Mouse (Mus musculus) left cerebral cortex, adult 18-20 months (tissue): ENCODE results near the gene Ckm. TPM values are rescaled to one million over a fixed set of nuclear protein-coding genes. Genes with fewer than 3 reads are reported as not detected.

Experiments used
- DNase-seq, 2 experiments: peaks; one replicate each; pipeline ENCODE4 v3.0.0; 2021 to 2022; ENCODE audit warnings: low spot score in 2 of 2, mixed read lengths in 1 of 2
- total RNA-seq, 2 experiments: library from RNA; stranded (reverse); gene quantifications; 2 replicates each; pipeline ENCODE4 v1.2.3; 2021

Gene Ckm
- total RNA-seq, 2 experiments from 2014 or later: 0.19 TPM; not detected in 1

- no peak for DNase-seq
These were observed 20.9 kb upstream of the Ckm start for GRCm38 (mm10) chr7:19383708-19384107.

DNA sequence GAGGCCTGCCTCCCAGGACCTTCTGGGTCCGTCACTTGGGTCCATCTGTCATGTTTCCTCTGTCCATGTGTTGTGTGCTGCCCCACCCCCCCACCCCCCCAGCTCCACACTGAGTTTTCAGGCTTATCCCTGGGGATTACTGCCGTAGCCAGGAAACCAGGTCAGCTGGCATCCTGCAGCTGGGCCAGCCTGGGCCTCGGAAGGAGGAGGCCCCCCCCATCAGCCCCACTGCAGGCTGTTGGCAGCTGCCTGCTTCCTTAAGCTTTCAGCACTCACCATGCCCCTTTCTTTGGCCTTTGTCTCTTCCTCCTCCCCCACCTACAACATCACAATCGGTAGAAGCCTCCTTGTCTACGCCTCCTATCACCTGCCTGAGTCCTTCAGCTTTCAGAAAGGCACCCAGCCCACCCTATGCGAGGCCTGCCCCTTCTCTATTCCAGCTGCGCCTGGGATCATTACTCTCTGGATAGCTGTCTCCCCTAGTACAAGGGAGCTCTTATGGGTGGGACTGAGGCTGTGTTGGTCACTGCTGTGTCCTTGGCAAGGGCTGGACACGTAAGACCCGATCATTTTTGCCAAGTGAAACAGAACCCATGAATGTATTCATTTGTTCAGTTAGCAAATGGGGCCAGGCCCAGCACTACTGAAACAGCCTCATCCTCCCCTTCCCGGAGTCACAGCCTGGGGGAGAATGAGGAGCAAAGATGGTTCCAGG lies 15.7 kb upstream of the Ckm start:
- DNase-seq: no peak

DNA sequence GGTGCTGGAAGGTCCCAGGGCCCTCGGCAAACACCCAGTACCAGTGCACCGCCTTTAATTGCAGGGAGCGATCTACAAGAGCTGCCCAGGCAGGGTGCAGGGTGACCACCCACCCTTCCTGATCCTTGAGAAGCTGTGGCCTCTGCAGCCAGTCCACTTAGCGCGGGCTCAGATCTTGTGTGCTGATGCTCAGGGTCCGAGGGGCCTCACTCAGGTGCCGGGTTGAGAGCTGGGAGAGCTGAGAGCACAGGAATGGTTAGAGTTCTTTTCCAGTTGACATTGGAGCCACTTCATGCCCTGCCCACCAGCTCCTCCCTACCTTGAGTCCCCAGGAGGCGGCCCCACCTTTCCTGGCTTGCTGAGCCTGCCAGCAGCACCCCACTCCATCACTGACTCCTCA lies 10.1 kb upstream of the Ckm start:
- DNase-seq: no peak

- no peak for DNase-seq
These were observed 4.9 kb upstream of the Ckm start for GRCm38 (mm10) chr7:19399496-19400280.

DNA sequence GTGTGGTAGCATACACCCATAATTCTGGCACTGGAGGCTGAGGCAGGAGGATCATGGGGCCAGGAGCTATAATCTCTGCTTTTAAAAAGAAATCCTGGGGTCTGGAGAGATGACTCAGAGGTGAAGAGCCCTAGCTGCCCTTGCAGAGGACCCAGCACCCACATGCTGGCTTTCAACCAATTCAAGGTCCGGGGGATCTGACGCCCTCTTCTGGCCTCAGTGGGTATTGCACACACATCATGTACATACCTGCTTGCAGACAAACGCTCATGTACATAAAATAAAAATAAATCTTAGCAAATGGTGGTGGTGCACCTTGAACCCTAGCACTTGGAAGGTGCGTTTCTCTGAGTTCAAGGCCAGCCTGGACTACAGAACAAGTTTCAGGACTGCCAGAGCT lies 3.6 kb upstream of the Ckm start:
- DNase-seq: no peak

DNA sequence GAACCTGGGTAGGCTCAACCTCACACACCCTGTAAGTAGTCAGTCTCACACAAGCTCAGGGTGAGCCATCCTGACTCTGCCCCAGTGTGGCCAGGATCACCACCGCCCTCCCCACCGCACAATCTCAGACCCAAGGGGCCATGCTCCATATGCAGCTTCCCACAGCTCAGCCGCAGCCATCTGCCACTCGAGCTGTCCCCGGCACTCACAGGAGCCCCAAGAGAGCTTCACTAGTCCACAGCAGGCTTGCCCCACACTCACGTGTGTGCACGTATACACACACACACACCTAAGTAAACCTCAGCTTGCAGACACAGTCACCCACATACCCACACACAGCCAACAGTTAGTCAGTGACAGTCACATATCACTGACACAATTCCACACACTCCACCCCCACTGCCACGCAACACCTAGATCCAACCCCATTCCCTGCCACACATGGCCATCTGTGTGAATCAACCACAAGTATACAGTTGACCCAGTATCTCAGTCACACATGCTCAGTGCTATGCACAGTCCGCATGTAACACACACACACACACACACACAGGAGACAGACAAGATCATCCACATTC lies 2.0 kb upstream of the Ckm start:
- no peak for DNase-seq

- no peak for DNase-seq
These were observed 762 bp upstream of the Ckm start, which contains the start of gene Klc3 for GRCm38 (mm10) chr7:19403731-19404296. Gene Klc3 (minus strand): TSS chr7:19404104.

DNA sequence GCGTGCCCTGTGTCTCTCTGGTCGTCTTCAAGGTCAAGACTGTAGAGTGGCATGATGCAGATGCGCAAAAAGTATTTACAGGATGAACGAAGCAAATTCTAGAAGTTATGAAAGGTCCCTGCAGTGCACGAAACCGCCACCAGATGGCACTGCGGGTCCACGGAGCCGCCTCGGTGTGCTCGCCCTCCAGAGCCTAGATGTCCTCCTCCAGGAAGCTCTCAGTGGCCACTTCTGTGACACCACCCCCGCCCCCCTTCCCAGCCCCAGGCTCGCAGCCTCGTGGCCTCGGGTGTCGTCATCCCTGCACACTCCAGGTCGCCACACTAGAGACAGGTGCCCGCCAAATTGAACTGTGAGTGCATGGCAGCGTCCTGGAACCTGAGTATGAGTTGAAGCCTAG lies 841 bp downstream of the Ckm start:
- peak; percentile 74 to 89 for DNase-seq

GRCm38 (mm10) chr7:19409753-19410152 lies 5.2 kb downstream of the Ckm start:
- no peak for DNase-seq

DNA sequence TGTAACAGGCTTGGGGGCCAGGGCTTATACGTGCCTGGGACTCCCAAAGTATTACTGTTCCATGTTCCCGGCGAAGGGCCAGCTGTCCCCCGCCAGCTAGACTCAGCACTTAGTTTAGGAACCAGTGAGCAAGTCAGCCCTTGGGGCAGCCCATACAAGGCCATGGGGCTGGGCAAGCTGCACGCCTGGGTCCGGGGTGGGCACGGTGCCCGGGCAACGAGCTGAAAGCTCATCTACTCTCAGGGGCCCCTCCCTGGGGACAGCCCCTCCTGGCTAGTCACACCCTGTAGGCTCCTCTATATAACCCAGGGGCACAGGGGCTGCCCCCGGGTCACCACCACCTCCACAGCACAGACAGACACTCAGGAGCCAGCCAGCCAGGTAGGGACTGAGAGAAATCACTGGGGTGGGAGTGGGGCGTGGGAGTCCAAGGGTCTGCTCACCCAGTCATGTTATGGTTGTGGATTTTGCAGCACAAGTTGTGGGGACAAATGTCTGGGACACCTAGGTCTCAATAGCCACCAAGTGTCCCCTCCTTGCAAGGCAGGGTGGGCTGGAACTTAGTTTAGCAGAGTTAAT lies 6.3 kb downstream of the Ckm start:
- DNase-seq: no peak

- no peak for DNase-seq
These were observed 7.2 kb downstream of the Ckm start for GRCm38 (mm10) chr7:19411783-19412182.

DNA sequence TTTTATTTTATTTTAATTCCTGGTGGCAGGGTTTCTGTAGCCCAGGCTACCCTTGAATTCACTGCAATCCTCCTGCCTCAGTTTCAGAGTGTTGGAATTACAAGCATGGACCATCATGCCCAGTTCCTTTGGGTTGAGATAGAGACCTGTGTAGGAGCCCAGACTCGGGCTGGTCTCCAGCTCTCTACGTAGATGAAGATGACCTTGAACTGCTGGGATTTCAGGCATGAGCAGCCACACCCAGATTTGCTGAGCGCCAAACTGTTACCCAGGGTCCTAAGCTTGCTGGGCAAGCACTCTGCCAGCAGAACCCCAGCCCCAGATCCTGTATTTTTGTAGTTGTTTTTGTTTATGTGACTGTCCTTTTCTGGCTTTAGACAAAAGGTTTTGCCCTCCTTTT lies 8.9 kb downstream of the Ckm start:
- no peak for DNase-seq

DNA sequence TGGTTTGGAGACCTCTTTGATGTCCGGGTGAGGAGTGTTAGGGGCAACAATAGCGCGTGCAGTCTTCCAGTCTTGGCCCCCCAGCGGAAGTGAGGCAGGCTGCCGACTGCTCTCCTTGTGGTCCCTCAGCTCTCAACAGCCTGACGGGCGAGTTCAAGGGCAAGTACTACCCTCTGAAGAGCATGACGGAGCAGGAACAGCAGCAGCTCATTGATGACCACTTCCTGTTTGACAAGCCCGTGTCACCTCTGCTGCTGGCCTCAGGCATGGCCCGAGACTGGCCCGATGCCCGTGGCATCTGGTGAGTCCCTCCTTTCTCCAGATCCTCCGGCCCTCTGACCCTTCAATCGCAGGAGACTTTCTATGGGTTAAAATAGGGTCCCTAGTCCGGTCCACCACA lies 12.0 kb downstream of the Ckm start:
- no peak for DNase-seq

- DNase-seq: no peak
These were observed 15.5 kb downstream of the Ckm start for GRCm38 (mm10) chr7:19420121-19420520.

GRCm38 (mm10) chr7:19420821-19421636 lies 16.5 kb downstream of the Ckm start:
- peak; percentile 85 to 92 for DNase-seq

- DNase-seq: no peak
These were observed 18.5 kb downstream of the Ckm start for GRCm38 (mm10) chr7:19423083-19423482.

DNA sequence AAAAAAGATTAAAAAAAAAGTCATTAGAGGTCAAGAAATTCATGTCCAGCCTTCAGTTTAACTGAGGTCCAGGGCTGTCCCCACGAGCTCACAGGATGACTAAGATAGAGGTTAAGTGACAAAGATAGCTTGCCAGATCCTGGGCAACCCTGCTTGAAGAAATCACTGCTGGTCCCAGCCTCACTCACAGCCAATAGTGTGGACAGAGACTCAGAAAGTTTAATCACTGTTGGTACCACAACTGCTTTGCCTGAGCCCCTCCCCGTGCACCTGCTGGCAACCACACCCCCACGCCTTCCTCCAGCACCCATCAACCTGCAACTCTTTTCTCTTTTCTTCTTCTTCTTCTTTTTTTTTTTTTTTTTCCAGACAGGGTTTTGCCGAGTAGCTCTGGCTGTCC lies 19.5 kb downstream of the Ckm start:
- no peak for DNase-seq

GRCm38 (mm10) chr7:19426349-19426748 lies 21.8 kb downstream of the Ckm start:
- peak; percentile 53 to 72 for DNase-seq

GRCm38 (mm10) chr7:19426888-19427287 lies 22.3 kb downstream of the Ckm start:
- DNase-seq: no peak

DNA sequence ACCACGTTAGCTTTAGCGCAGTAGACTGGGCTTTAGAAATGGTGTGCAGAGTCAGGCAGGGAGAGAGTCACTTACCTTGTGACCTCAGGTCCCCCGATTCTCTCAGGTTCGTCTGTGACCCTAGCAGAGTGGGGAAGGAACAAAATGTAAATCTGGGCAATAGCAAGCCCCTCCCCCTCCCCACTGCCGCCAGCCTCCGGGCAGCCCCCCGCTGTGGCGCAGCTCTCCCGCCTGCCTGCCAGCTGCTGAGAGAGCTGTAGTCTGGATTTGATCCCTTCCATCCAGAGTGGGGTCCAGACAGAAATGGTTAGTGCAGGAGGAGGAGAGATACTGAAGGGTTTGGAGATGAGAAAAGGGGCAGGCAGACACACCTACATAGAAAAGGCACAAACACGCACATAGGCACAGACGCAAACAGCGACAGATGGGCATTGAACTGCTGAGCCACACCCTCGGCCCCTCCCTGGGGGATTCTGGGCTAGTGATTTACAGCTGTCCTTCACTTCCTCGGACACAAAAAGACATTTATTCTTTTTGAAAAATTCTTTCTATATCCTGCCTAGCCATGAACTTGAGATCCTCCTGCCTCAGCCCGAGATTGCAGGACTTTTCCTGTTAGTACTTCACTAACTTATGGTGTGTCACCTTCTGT lies 23.5 kb downstream of the Ckm start:
- DNase-seq: no peak
